Mouse (Mus musculus): ENCODE measurements around the gene Fam135a. TPM values are rescaled to one million over a fixed set of nuclear protein-coding genes. Genes with fewer than 3 reads are reported as not detected.
A peak's percentile ranks its signal among the peaks of the same experiment; 100 is the strongest.

The Fam135a gene
- polyA plus RNA-seq, 1 experiment from 2014 or later: 25.5 TPM

DNA sequence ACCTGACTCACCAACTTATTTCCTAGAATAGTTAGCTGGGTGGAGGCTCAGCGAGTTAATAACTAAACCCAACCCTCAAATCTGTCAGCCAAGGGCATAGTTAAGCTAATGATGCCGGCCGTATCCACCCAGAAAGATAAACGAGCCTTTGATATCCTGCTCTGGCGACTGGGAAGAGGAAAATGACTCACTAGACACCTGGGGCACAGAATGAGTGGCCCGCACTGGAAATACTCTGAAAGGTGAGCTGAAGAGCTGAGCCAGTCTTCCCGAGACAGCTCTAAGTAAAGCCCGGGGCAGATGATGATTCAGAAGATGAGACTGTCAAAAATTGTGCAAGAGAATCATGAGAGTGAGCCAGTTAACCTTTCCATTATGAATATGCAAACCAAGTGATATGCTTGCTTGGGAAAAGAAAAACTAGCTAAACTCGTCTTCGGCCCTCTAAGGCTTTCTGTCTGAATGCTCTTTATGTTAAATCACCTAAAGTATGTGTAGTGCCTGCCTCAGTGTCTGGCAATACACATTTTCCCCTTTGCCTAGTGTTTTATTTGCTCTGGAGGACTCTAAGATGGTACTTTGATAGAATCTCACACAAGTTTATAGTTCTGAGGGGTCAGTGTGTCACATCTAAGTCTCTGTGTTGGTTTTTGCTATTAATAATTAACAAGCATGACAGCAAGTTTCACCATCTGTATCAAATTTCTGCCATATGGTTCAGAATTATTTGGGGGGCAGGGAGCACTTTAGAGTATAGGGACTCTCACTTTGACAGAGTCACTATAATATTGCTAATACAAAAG lies 8.0 kb upstream of the Fam135a start:
- Histone ChIP-seq H3K36me3 (ENCODE audit: control insufficient read depth, insufficient read depth) (no peaks in the 10 kb centered on the region), H3K9ac (ENCODE audit: low read length) (no peak overlapping the region), H3K27me3 (ENCODE audit: control insufficient read depth, insufficient read depth, low read length) (no peaks in the 10 kb centered on the region), H3K27ac (ENCODE audit: low read length) (no peak overlapping the region), H3K4me1 (ENCODE audit: control insufficient read depth, insufficient read depth, low read length) (no peaks in the 10 kb centered on the region), H3K4me3 (ENCODE audit: low read length) (no peak overlapping the region), H3K9me3 (replicated peaks; ENCODE audit: control insufficient read depth, low read length) (no peaks in the 10 kb centered on the region), H3K4me2 (ENCODE audit: low read depth, low read length) (no peak overlapping the region; the same call in 1 of the 2 replicates)
- 27% methylated on average over 10 of the region's 10 CpGs for WGBS
- no peak for ATAC-seq (replicated peaks; ENCODE audit: extremely low read depth, insufficient read depth, low FRiP score)

DNA sequence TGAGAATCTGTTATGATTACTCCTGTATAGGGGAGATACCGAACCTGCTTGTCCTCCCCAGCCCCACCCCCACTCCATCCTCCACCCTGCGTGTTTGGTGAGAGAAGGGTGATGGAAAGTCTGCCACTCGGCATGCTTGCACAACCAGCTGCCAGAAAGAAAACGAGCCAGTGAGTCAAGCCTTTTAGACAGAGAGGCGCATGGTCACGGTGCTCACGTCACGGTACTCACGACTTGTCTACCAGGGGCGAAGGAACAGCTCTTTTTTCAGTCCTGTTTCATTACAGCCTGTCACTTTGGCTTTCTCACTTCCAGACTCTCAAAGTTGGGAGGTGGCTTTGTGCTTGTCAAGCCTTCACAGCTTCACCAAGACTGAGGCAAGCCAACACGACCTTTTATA lies 7.2 kb upstream of the Fam135a start:
- Histone ChIP-seq H3K27me3 (ENCODE audit: control insufficient read depth, insufficient read depth, low read length) (no peaks in the 10 kb centered on the region), H3K9ac (ENCODE audit: low read length) (no peak overlapping the region), H3K4me3 (ENCODE audit: low read length) (peak overlapping the region; percentile 1; the same call in 1 of the 2 replicates), H3K27ac (ENCODE audit: low read length) (no peak overlapping the region), H3K9me3 (replicated peaks; ENCODE audit: control insufficient read depth, low read length) (no peaks in the 10 kb centered on the region), H3K4me1 (ENCODE audit: control insufficient read depth, insufficient read depth, low read length) (no peaks in the 10 kb centered on the region), H3K36me3 (ENCODE audit: control insufficient read depth, insufficient read depth) (no peaks in the 10 kb centered on the region), H3K4me2 (ENCODE audit: low read depth, low read length) (peak overlapping the region; percentile 27)
- ATAC-seq (replicated peaks; ENCODE audit: extremely low read depth, insufficient read depth, low FRiP score): no peak
- 19% methylated on average over 11 of the region's 11 CpGs for WGBS

DNA sequence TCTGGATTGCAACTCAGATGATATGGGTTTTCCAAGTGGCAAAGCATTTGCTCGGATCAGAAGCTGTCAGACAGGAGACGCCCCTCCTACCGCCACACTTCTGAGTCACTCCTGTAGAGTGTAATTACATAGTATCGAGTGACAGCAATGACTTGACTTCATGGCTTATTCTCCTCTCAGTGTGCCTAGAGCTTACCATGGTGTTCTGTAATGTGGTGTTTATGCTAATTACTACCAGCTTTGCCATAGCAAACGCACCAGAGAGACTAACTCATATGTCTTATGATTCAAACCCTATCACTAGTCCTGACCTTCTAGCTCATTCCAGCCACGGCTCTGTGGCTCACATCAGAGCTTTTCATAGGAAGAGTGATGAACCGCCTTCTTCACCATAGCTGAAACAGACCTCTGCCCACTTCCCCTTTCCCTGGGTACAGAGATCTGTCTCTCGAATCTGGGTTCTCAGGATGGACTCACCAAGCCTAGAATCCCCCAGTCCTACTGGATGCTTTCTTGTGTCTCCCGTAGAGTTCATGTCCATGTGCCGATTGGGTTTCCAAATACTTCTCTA lies 2.5 kb upstream of the Fam135a start:
- H3K9ac ChIP-seq (ENCODE audit: low read length): no peak overlapping the region
- no peaks in the 10 kb centered on the region for H3K27me3 ChIP-seq (ENCODE audit: control insufficient read depth, insufficient read depth, low read length)
- 63% methylated on average over 10 of the region's 10 CpGs for WGBS
- H3K9me3 ChIP-seq (replicated peaks; ENCODE audit: control insufficient read depth, low read length): no peaks in the 10 kb centered on the region
- H3K4me2 ChIP-seq (ENCODE audit: low read depth, low read length): no peak overlapping the region
- no peak for ATAC-seq (replicated peaks; ENCODE audit: extremely low read depth, insufficient read depth, low FRiP score)
- H3K27ac ChIP-seq (ENCODE audit: low read length): no peak overlapping the region
- H3K4me1 ChIP-seq (ENCODE audit: control insufficient read depth, insufficient read depth, low read length): peaks cover 2% of the 10 kb centered on the region; the same call in 1 of the 2 replicates
- no peaks in the 10 kb centered on the region for H3K36me3 ChIP-seq (ENCODE audit: control insufficient read depth, insufficient read depth)
- H3K4me3 ChIP-seq (ENCODE audit: low read length): no peak overlapping the region

DNA sequence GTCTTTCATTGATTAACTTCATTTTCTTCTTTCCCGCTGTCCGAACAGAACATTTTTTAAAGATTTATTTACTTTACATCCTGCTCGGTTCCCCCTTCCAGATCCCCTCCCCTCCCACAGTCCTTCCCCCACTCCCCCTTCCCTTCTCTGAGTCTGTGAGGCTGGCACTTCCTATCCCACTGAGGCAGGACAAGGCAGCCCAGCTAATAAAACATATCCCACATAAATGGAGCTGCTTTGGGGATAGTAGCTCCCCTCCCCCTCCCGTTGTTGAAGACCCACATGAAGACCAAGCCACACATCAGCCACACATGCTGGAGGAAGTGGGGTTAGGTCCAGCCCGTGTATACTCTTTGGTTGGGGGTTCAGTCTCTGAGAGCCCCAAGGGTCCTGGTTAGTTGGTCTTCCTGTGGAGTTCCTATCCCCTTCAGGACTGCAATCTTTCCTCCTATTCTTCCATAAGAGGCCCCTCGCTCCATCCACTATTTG lies 773 bp upstream of the Fam135a start:
- Histone ChIP-seq H3K4me3 (ENCODE audit: low read length) (peak overlapping the region; percentile 79), H3K9ac (ENCODE audit: low read length) (peak overlapping the region; percentile 91), H3K36me3 (ENCODE audit: control insufficient read depth, insufficient read depth) (no peaks in the 10 kb centered on the region), H3K27ac (ENCODE audit: low read length) (no peak overlapping the region; the same call in 1 of the 2 replicates), H3K4me2 (ENCODE audit: low read depth, low read length) (peak overlapping the region; percentile 92), H3K9me3 (replicated peaks; ENCODE audit: control insufficient read depth, low read length) (no peaks in the 10 kb centered on the region), H3K27me3 (ENCODE audit: control insufficient read depth, insufficient read depth, low read length) (no peaks in the 10 kb centered on the region), H3K4me1 (ENCODE audit: control insufficient read depth, insufficient read depth, low read length) (peaks cover 4% of the 10 kb centered on the region)
- WGBS: 63% methylated on average over 6 of the region's 6 CpGs
- ATAC-seq (replicated peaks; ENCODE audit: extremely low read depth, insufficient read depth, low FRiP score): no peak

- peak; percentile 20 for ATAC-seq (replicated peaks; ENCODE audit: extremely low read depth, insufficient read depth, low FRiP score)
These were observed 608 bp downstream of the Fam135a start for GRCm38 (mm10) chr1:24099541-24099925.

GRCm38 (mm10) chr1:24097541-24097940 lies 2.6 kb downstream of the Fam135a start:
- WGBS: 45% methylated on average over 8 of the region's 8 CpGs
- no peak for ATAC-seq (replicated peaks; ENCODE audit: extremely low read depth, insufficient read depth, low FRiP score)
- no peak overlapping the region for H3K27ac ChIP-seq (ENCODE audit: low read length)
- H3K4me2 ChIP-seq (ENCODE audit: low read depth, low read length): no peak overlapping the region
- H3K36me3 ChIP-seq (ENCODE audit: control insufficient read depth, insufficient read depth): no peaks in the 10 kb centered on the region
- H3K9ac ChIP-seq (ENCODE audit: low read length): no peak overlapping the region
- no peak overlapping the region for H3K4me3 ChIP-seq (ENCODE audit: low read length)
- H3K27me3 ChIP-seq (ENCODE audit: control insufficient read depth, insufficient read depth, low read length): no peaks in the 10 kb centered on the region
- H3K4me1 ChIP-seq (ENCODE audit: control insufficient read depth, insufficient read depth, low read length): peaks cover 7% of the 10 kb centered on the region
- no peaks in the 10 kb centered on the region for H3K9me3 ChIP-seq (replicated peaks; ENCODE audit: control insufficient read depth, low read length)

More at GRCm38 (mm10) chr1:24099541-24099925, 608 bp downstream of the Fam135a start:
- H3K9ac ChIP-seq (ENCODE audit: low read length): peak overlapping the region; percentile 91
- H3K27ac ChIP-seq (ENCODE audit: low read length): peak overlapping the region; percentile 79
- H3K4me2 ChIP-seq (ENCODE audit: low read depth, low read length): peak overlapping the region; percentile 92
- H3K4me1 ChIP-seq (ENCODE audit: control insufficient read depth, insufficient read depth, low read length): peaks cover 4% of the 10 kb centered on the region
- H3K9me3 ChIP-seq (replicated peaks; ENCODE audit: control insufficient read depth, low read length): no peaks in the 10 kb centered on the region
- H3K27me3 ChIP-seq (ENCODE audit: control insufficient read depth, insufficient read depth, low read length): no peaks in the 10 kb centered on the region
- under 1% methylated on average over 41 of the region's 44 CpGs for WGBS
- H3K36me3 ChIP-seq (ENCODE audit: control insufficient read depth, insufficient read depth): no peaks in the 10 kb centered on the region
- H3K4me3 ChIP-seq (ENCODE audit: low read length): peak overlapping the region; percentile 79

GRCm38 (mm10) chr1:24092414-24092813 lies 7.7 kb downstream of the Fam135a start:
- no peak for ATAC-seq (replicated peaks; ENCODE audit: extremely low read depth, insufficient read depth, low FRiP score)

GRCm38 (mm10) chr1:24090603-24091002 lies 9.5 kb downstream of the Fam135a start:
- Histone ChIP-seq H3K4me1 (ENCODE audit: control insufficient read depth, insufficient read depth, low read length) (peaks cover 10% of the 10 kb centered on the region), H3K9me3 (replicated peaks; ENCODE audit: control insufficient read depth, low read length) (no peaks in the 10 kb centered on the region), H3K27ac (ENCODE audit: low read length) (no peak overlapping the region), H3K9ac (ENCODE audit: low read length) (no peak overlapping the region), H3K4me2 (ENCODE audit: low read depth, low read length) (no peak overlapping the region), H3K27me3 (ENCODE audit: control insufficient read depth, insufficient read depth, low read length) (no peaks in the 10 kb centered on the region), H3K36me3 (ENCODE audit: control insufficient read depth, insufficient read depth) (no peaks in the 10 kb centered on the region), H3K4me3 (ENCODE audit: low read length) (no peak overlapping the region)
- 81% methylated on average over 2 of the region's 2 CpGs for WGBS
- no peak for ATAC-seq (replicated peaks; ENCODE audit: extremely low read depth, insufficient read depth, low FRiP score)

More at GRCm38 (mm10) chr1:24092414-24092813, 7.7 kb downstream of the Fam135a start:
- H3K4me2 ChIP-seq (ENCODE audit: low read depth, low read length): no peak overlapping the region
- H3K36me3 ChIP-seq (ENCODE audit: control insufficient read depth, insufficient read depth): no peaks in the 10 kb centered on the region
- H3K9ac ChIP-seq (ENCODE audit: low read length): no peak overlapping the region
- no peaks in the 10 kb centered on the region for H3K9me3 ChIP-seq (replicated peaks; ENCODE audit: control insufficient read depth, low read length)
- WGBS: 90% methylated on average over 7 of the region's 7 CpGs
- peaks cover 11% of the 10 kb centered on the region for H3K4me1 ChIP-seq (ENCODE audit: control insufficient read depth, insufficient read depth, low read length)
- H3K27ac ChIP-seq (ENCODE audit: low read length): no peak overlapping the region
- H3K4me3 ChIP-seq (ENCODE audit: low read length): no peak overlapping the region
- H3K27me3 ChIP-seq (ENCODE audit: control insufficient read depth, insufficient read depth, low read length): no peaks in the 10 kb centered on the region

DNA sequence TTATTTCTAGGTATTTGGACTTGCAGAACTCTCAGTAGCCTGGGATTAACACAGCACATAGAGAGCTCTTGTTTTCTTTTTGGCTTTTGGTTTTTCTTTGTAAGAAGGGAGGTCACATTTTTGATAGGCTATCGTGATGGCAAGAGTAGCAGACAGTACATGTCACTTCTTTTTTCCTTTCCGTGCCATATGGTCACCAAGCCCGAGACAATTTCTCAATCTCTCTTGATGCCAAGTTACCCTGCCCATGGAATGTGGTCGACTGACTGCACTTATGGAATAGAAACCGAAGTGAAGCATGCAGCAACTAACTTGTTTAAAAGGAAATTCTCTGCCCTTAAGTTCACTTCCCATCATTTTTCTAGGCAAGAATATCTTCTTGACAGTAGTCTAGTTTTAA lies 10.0 kb downstream of the Fam135a start:
- H3K9me3 ChIP-seq (replicated peaks; ENCODE audit: control insufficient read depth, low read length): no peaks in the 10 kb centered on the region
- 64% methylated on average over 5 of the region's 5 CpGs for WGBS

More for the DNA sequence above, 10.0 kb downstream of the Fam135a start:
- ATAC-seq (replicated peaks; ENCODE audit: extremely low read depth, insufficient read depth, low FRiP score): no peak
- no peaks in the 10 kb centered on the region for H3K27me3 ChIP-seq (ENCODE audit: control insufficient read depth, insufficient read depth, low read length)
- H3K4me1 ChIP-seq (ENCODE audit: control insufficient read depth, insufficient read depth, low read length): peaks cover 10% of the 10 kb centered on the region
- H3K4me2 ChIP-seq (ENCODE audit: low read depth, low read length): no peak overlapping the region
- H3K27ac ChIP-seq (ENCODE audit: low read length): no peak overlapping the region
- H3K36me3 ChIP-seq (ENCODE audit: control insufficient read depth, insufficient read depth): no peaks in the 10 kb centered on the region
- H3K4me3 ChIP-seq (ENCODE audit: low read length): no peak overlapping the region
- no peak overlapping the region for H3K9ac ChIP-seq (ENCODE audit: low read length)

All from heart, embryonic 16.5 days (tissue).